Mouse (Mus musculus) embryonic facial prominence, embryonic 11.5 days (tissue): Measurements from ENCODE around the gene Mmrn1. TPM values are rescaled to one million over a fixed set of nuclear protein-coding genes. Genes with fewer than 3 reads are reported as not detected.

Experiments
- ATAC-seq: fragments of 200-750 bp; cut with Nextera tagmentation; replicated peaks from 2 replicates; pipeline ENCODE4 v1.8.0; 2017; ENCODE audit warnings: low read depth; ENCODE audit not compliant: insufficient number of reproducible peaks, low FRiP score, low TSS enrichment
- DNase-seq: peaks from one replicate; pipeline ENCODE4 v3.0.0-alpha.2; 2015; ENCODE audit warnings: low spot score
- H3K27ac ChIP-seq: fragments of 300-500 bp; sonication (generic); replicated peaks from 2 replicates; pipeline ENCODE4 v1.5.1; 2014; ENCODE audit warnings: mild to moderate bottlenecking, low read depth, low read length, control low read depth
- H3K27me3 ChIP-seq: fragments of 300-500 bp; sonication (generic); 2 replicates; pipeline ENCODE4 v1.6.1; 2014; ENCODE audit warnings: mild to moderate bottlenecking, low read length, moderate library complexity, mixed read lengths; ENCODE audit not compliant: control insufficient read depth, insufficient read depth
- H3K36me3 ChIP-seq: fragments of 300-500 bp; sonication (generic); replicated peaks from 2 replicates; pipeline ENCODE4 v1.6.1; 2014; ENCODE audit warnings: low read depth, mild to moderate bottlenecking, low read length, moderate library complexity, mixed read lengths; ENCODE audit not compliant: control insufficient read depth, insufficient read depth
- H3K4me1 ChIP-seq: fragments of 300-500 bp; sonication (generic); 2 replicates; pipeline ENCODE4 v1.6.1; 2014; ENCODE audit warnings: low read length, mixed read lengths; ENCODE audit not compliant: control insufficient read depth, insufficient read depth
- H3K4me2 ChIP-seq: fragments of 300-500 bp; sonication (generic); 2 replicates; pipeline ENCODE4 v1.6.1; 2014; ENCODE audit warnings: low read depth, mild to moderate bottlenecking, control low read depth, low read length, moderate library complexity
- H3K4me3 ChIP-seq: fragments of 300-500 bp; sonication (generic); 2 replicates; pipeline ENCODE4 v1.5.1; 2014; ENCODE audit warnings: low read depth, low read length, control low read depth
- H3K9ac ChIP-seq: fragments of 300-500 bp; sonication (generic); replicated peaks from 2 replicates; pipeline ENCODE4 v1.6.1; 2014; ENCODE audit warnings: mild to moderate bottlenecking, control low read depth, low read length
- H3K9me3 ChIP-seq: fragments of 300-500 bp; sonication (generic); replicated peaks from 2 replicates; pipeline ENCODE4 v1.6.1; 2016; ENCODE audit warnings: mild to moderate bottlenecking, low read length, inconsistent platforms, mixed read lengths; ENCODE audit not compliant: control insufficient read depth
- WGBS: fragments of 180-500 bp; shearing (Covaris S2); extraction: QIAGEN DNeasy Blood & Tissue Kit; methylation state at CpG from one replicate; pipeline ENCODE4 v1.1.7; 2014; 5-methylcytosine and 5-hydroxymethylcytosine counted together
- polyA plus RNA-seq: library from polyadenylated mRNA; unstranded; fragments of >200 nt; fragmentation: Nextera tagmentation; extraction: Ambion mirVana; gene quantifications from 2 replicates; pipeline ENCODE4 v1.2.1, GENCODE M21; 2014

Mmrn1 gene
- polyA plus RNA-seq, 1 experiment from 2014 or later = 8.5 TPM

- Histone ChIP-seq H3K27me3 (no peaks in the 10 kb centered on the region), H3K36me3 (no peaks in the 10 kb centered on the region), H3K27ac (no peak overlapping the region), H3K4me2 (no peak overlapping the region), H3K4me1 (no peaks in the 10 kb centered on the region), H3K9me3 (no peaks in the 10 kb centered on the region), H3K4me3 (no peak overlapping the region), H3K9ac (no peak overlapping the region)
- DNase-seq (peak; percentile 65), ATAC-seq (no peak)
- 33% methylated on average over 5 of the region's 5 CpGs for WGBS
Observed at GRCm38 (mm10) chr6:61013780-61014179, 89.0 kb downstream of the Mmrn1 start.

- Histone ChIP-seq H3K4me2 (no peak overlapping the region), H3K27me3 (no peaks in the 10 kb centered on the region), H3K4me1 (no peaks in the 10 kb centered on the region), H3K36me3 (no peaks in the 10 kb centered on the region), H3K9me3 (no peaks in the 10 kb centered on the region), H3K4me3 (no peak overlapping the region), H3K9ac (no peak overlapping the region), H3K27ac (no peak overlapping the region)
- no peak for ATAC-seq
- no peak for DNase-seq
- 79% methylated on average over 1 of the region's 1 CpGs for WGBS
Observed at GRCm38 (mm10) chr6:61019689-61020088, 94.9 kb downstream of the Mmrn1 start.

- no peak overlapping the region for H3K4me3 ChIP-seq
- H3K9ac ChIP-seq = no peak overlapping the region
- ATAC-seq (no peak), DNase-seq (no peak)
- no peaks in the 10 kb centered on the region for H3K27me3 ChIP-seq
- H3K27ac ChIP-seq = no peak overlapping the region
- H3K4me2 ChIP-seq = no peak overlapping the region
- no peaks in the 10 kb centered on the region for H3K4me1 ChIP-seq
- H3K36me3 ChIP-seq = no peaks in the 10 kb centered on the region
- no peaks in the 10 kb centered on the region for H3K9me3 ChIP-seq
- WGBS = 57% methylated on average over 1 of the region's 1 CpGs
Observed at GRCm38 (mm10) chr6:61020995-61021394, 96.2 kb downstream of the Mmrn1 start.

- Histone ChIP-seq H3K9ac (no peak overlapping the region), H3K36me3 (no peaks in the 10 kb centered on the region), H3K4me2 (no peak overlapping the region), H3K4me1 (no peaks in the 10 kb centered on the region), H3K27me3 (no peaks in the 10 kb centered on the region), H3K4me3 (no peak overlapping the region), H3K27ac (no peak overlapping the region), H3K9me3 (no peaks in the 10 kb centered on the region)
- DNase-seq (no peak), ATAC-seq (no peak)
- WGBS = 73% methylated on average over 1 of the region's 1 CpGs
Observed at GRCm38 (mm10) chr6:61033251-61033650, 108.5 kb downstream of the Mmrn1 start.

Other genes starting within 250 kb of the Mmrn1 start
- 23.9 and 31.2 TPM in 2 replicates for gene Snca, start 95.1 kb upstream of the Mmrn1 start, polyA plus RNA-seq